ENCODE assay signal across 8 mouse cellular contexts in genomic region chr8:70522592-70523403, GRCm38 (mm10). TPM values are rescaled to one million over a fixed set of nuclear protein-coding genes. Genes with fewer than 3 reads are reported as not detected.
DNase-seq lines count a peak whose midpoint lies in the region; ATAC-seq and TF ChIP-seq lines count a peak whose summit lies in the region.

No protein-coding gene starts in this region.

- peak; percentile 99 for DNase-seq in brain, embryonic 14.5 days (ENCODE audit: low read depth)
- DNase-seq in kidney, postnatal 10 days: peak; percentile 97
- DNase-seq in natural killer cell, adult 2 months (ENCODE audit: low spot score in 2 of 2): peak; percentile 94 to 96

- peak overlapping the region; percentile 66 for H3K4me3 ChIP-seq in C2C12 (ENCODE audit: insufficient read depth, poor library complexity, severe bottlenecking)
- H3K4me3 ChIP-seq in erythroblast, embryonic 14.5 days (replicated peaks): peak overlapping the region; percentile 93
- peak overlapping the region; percentile 74 for H3K4me3 ChIP-seq in heart, embryonic 13.5 days
- peak overlapping the region; percentile 74 for H3K4me3 ChIP-seq in liver, embryonic 12.5 days
- peak overlapping the region; percentile 57 for H3K4me3 ChIP-seq in stomach, embryonic 15.5 days (replicated peaks)

- peaks cover 54% of the 10 kb centered on the region for H3K4me1 ChIP-seq in erythroblast, embryonic 14.5 days (ENCODE audit: control insufficient read depth)
- H3K4me1 ChIP-seq in heart, embryonic 13.5 days: peaks cover 27% of the 10 kb centered on the region
- peaks cover 39% of the 10 kb centered on the region for H3K4me1 ChIP-seq in liver, embryonic 12.5 days
- H3K4me1 ChIP-seq in stomach, embryonic 15.5 days: peaks cover 18% of the 10 kb centered on the region

- peaks cover 1% of the 10 kb centered on the region for H3K79me3 ChIP-seq in C2C12 (ENCODE audit: low read depth)

- TF ChIP-seq POLR2A in brain, embryonic 14.5 days (IDR thresholded peaks at IDR 0.05; ENCODE audit: borderline replicate concordance, extremely low read depth, insufficient read depth, insufficient read length, poor library complexity, severe bottlenecking): 0 out of 2 replicates have a peak, but pooled peaks have one; percentile 65

- H3K27ac ChIP-seq in heart, embryonic 13.5 days (replicated peaks): peak overlapping the region; percentile 85
- H3K27ac ChIP-seq in liver, embryonic 12.5 days: peak overlapping the region; percentile 88
- H3K27ac ChIP-seq in stomach, embryonic 15.5 days: peak overlapping the region; percentile 91

- peak; percentile 76 for ATAC-seq in heart, embryonic 13.5 days (ENCODE audit: extremely low read depth, insufficient number of reproducible peaks, low FRiP score, low TSS enrichment)
- peak; percentile 82 for ATAC-seq in liver, embryonic 12.5 days
- peak; percentile 80 for ATAC-seq in stomach, embryonic 15.5 days (ENCODE audit: insufficient read depth, low FRiP score, low read depth)

- no peak for TF ChIP-seq CTCF in C2C12 (IDR thresholded peaks at IDR 0.05; ENCODE audit: control insufficient read depth, insufficient read depth, insufficient read length)
- peak; percentile 53 for TF ChIP-seq CTCF in brain, embryonic 14.5 days (IDR thresholded peaks at IDR 0.05; ENCODE audit: borderline replicate concordance, extremely low read depth, insufficient read depth, insufficient read length)

- H3ac ChIP-seq in C2C12 (ENCODE audit: control insufficient read depth, insufficient read length, low read depth): peak overlapping the region; percentile 86

- H3K9ac ChIP-seq in heart, embryonic 13.5 days: peak overlapping the region; percentile 93
- H3K9ac ChIP-seq in liver, embryonic 12.5 days: peak overlapping the region; percentile 81
- peak overlapping the region; percentile 40 for H3K9ac ChIP-seq in stomach, embryonic 15.5 days

- H3K79me2 ChIP-seq in C2C12 (ENCODE audit: control insufficient read depth, insufficient read depth): peaks cover 8% of the 10 kb centered on the region

- peak overlapping the region; percentile 72 for H3K4me2 ChIP-seq in heart, embryonic 13.5 days
- H3K4me2 ChIP-seq in liver, embryonic 12.5 days: peak overlapping the region; percentile 76
- peak overlapping the region; percentile 71 for H3K4me2 ChIP-seq in stomach, embryonic 15.5 days

- H3K27me3 ChIP-seq in C2C12 (ENCODE audit: control insufficient read depth, insufficient read depth, insufficient read length): no peaks in the 10 kb centered on the region
- no peaks in the 10 kb centered on the region for H3K27me3 ChIP-seq in erythroblast, embryonic 14.5 days (ENCODE audit: control insufficient read depth)
- H3K27me3 ChIP-seq in heart, embryonic 13.5 days (replicated peaks): no peaks in the 10 kb centered on the region
- H3K27me3 ChIP-seq in liver, embryonic 12.5 days (replicated peaks): no peaks in the 10 kb centered on the region
- H3K27me3 ChIP-seq in stomach, embryonic 15.5 days (replicated peaks): no peaks in the 10 kb centered on the region

- H3K36me3 ChIP-seq in C2C12 (ENCODE audit: control insufficient read depth, insufficient read depth): no peaks in the 10 kb centered on the region
- peaks cover 26% of the 10 kb centered on the region for H3K36me3 ChIP-seq in erythroblast, embryonic 14.5 days (ENCODE audit: control insufficient read depth)
- H3K36me3 ChIP-seq in heart, embryonic 13.5 days: peaks cover 24% of the 10 kb centered on the region
- peaks cover 28% of the 10 kb centered on the region for H3K36me3 ChIP-seq in liver, embryonic 12.5 days
- H3K36me3 ChIP-seq in stomach, embryonic 15.5 days: 0 out of 2 replicates have a peak, but pooled peaks cover 5% of the 10 kb centered on the region

- no peaks in the 10 kb centered on the region for H3K9me3 ChIP-seq in erythroblast, embryonic 14.5 days (ENCODE audit: control insufficient read depth, low read length)
- no peaks in the 10 kb centered on the region for H3K9me3 ChIP-seq in heart, embryonic 13.5 days
- no peaks in the 10 kb centered on the region for H3K9me3 ChIP-seq in liver, embryonic 12.5 days (replicated peaks)
- H3K9me3 ChIP-seq in stomach, embryonic 15.5 days: no peaks in the 10 kb centered on the region

- WGBS in heart, embryonic 13.5 days: under 1% methylated on average over 51 of the region's 51 CpGs
- WGBS in liver, embryonic 12.5 days (ENCODE audit: insufficient replicate concordance): under 1% methylated on average over 51 of the region's 51 CpGs
- WGBS in stomach, embryonic 15.5 days: under 1% methylated on average over 51 of the region's 51 CpGs

TF ChIP-seq in C2C12, 6 proteins besides CTCF, POLR2A, EP300 and RAD21:
- TF ChIP-seq USF1 (IDR thresholded peaks at IDR 0.05; ENCODE audit: low read depth) (no peak), MYOD1 (IDR thresholded peaks at IDR 0.05; ENCODE audit: control insufficient read depth, insufficient read length, low read depth) (no peak), MAX (IDR thresholded peaks at IDR 0.05) (peak; percentile 58), CEBPB (IDR thresholded peaks at IDR 0.05; ENCODE audit: low read depth) (peak; percentile 22)
TF ChIP-seq in C2C12: peak in this region for 2.

RNA-seq across cellular contexts. Expression of gene Fkbp8, which starts 4.7 kb away (rescaled TPM):
- 256 TPM for polyA plus RNA-seq in C2C12 (2012; fragmentation: generic; extraction: Trizol)
- 485 and 597 TPM in 2 replicates for polyA plus RNA-seq in brain, embryonic 14.5 days (2012; rRNA removed)
- 255 and 264 TPM in 2 replicates for polyA plus RNA-seq in erythroblast, embryonic 14.5 days (2012)
- polyA plus RNA-seq in heart, embryonic 13.5 days (2015; fragmentation: Nextera tagmentation; extraction: Ambion mirVana): 240 and 251 TPM in 2 replicates
- polyA plus RNA-seq in liver, embryonic 12.5 days (2016; fragmentation: Nextera tagmentation; extraction: Ambion mirVana): 223 and 224 TPM in 2 replicates
- 292 and 304 TPM in 2 replicates for polyA plus RNA-seq in stomach, embryonic 15.5 days (2015; fragmentation: Nextera tagmentation; extraction: Ambion mirVana)

RNA-seq across cellular contexts. Expression of gene Kxd1, which starts 5.0 kb away (rescaled TPM):
- polyA plus RNA-seq in C2C12 (2012; fragmentation: generic; extraction: Trizol): 47.5 TPM
- 44.5 and 52.0 TPM in 2 replicates for polyA plus RNA-seq in brain, embryonic 14.5 days (2012; rRNA removed)
- 2.6 and 3.8 TPM in 2 replicates for polyA plus RNA-seq in erythroblast, embryonic 14.5 days (2012)
- polyA plus RNA-seq in heart, embryonic 13.5 days (2015; fragmentation: Nextera tagmentation; extraction: Ambion mirVana): 65.8 and 71.2 TPM in 2 replicates
- 44.7 and 45.0 TPM in 2 replicates for polyA plus RNA-seq in liver, embryonic 12.5 days (2016; fragmentation: Nextera tagmentation; extraction: Ambion mirVana)
- polyA plus RNA-seq in stomach, embryonic 15.5 days (2015; fragmentation: Nextera tagmentation; extraction: Ambion mirVana): 58.5 and 60.1 TPM in 2 replicates

RNA-seq across cellular contexts. Expression of gene Uba52, which starts 12.2 kb away (rescaled TPM):
- 1,556 TPM for polyA plus RNA-seq in C2C12 (2012; fragmentation: generic; extraction: Trizol)
- polyA plus RNA-seq in brain, embryonic 14.5 days (2012; rRNA removed): 1,073 and 1,241 TPM in 2 replicates
- 107 and 138 TPM in 2 replicates for polyA plus RNA-seq in erythroblast, embryonic 14.5 days (2012)
- polyA plus RNA-seq in heart, embryonic 13.5 days (2015; fragmentation: Nextera tagmentation; extraction: Ambion mirVana): 842 and 891 TPM in 2 replicates
- polyA plus RNA-seq in liver, embryonic 12.5 days (2016; fragmentation: Nextera tagmentation; extraction: Ambion mirVana): 841 and 876 TPM in 2 replicates
- 843 and 950 TPM in 2 replicates for polyA plus RNA-seq in stomach, embryonic 15.5 days (2015; fragmentation: Nextera tagmentation; extraction: Ambion mirVana)

RNA-seq across cellular contexts. Expression of gene Rex1bd, which starts 16.2 kb away (rescaled TPM):
- 199 TPM for polyA plus RNA-seq in C2C12 (2012; fragmentation: generic; extraction: Trizol)
- polyA plus RNA-seq in brain, embryonic 14.5 days (2012; rRNA removed): 175 and 234 TPM in 2 replicates
- 53.1 and 68.2 TPM in 2 replicates for polyA plus RNA-seq in erythroblast, embryonic 14.5 days (2012)
- 116 and 125 TPM in 2 replicates for polyA plus RNA-seq in heart, embryonic 13.5 days (2015; fragmentation: Nextera tagmentation; extraction: Ambion mirVana)
- polyA plus RNA-seq in liver, embryonic 12.5 days (2016; fragmentation: Nextera tagmentation; extraction: Ambion mirVana): 85.6 and 86.6 TPM in 2 replicates
- polyA plus RNA-seq in stomach, embryonic 15.5 days (2015; fragmentation: Nextera tagmentation; extraction: Ambion mirVana): 125 and 130 TPM in 2 replicates

RNA-seq across cellular contexts. Expression of gene Ell, which starts 16.5 kb away (rescaled TPM):
- polyA plus RNA-seq in C2C12 (2012; fragmentation: generic; extraction: Trizol): 12.3 TPM
- polyA plus RNA-seq in brain, embryonic 14.5 days (2012; rRNA removed): 26.6 and 27.0 TPM in 2 replicates
- 3.3 and 3.8 TPM in 2 replicates for polyA plus RNA-seq in erythroblast, embryonic 14.5 days (2012)
- 11.6 and 12.5 TPM in 2 replicates for polyA plus RNA-seq in heart, embryonic 13.5 days (2015; fragmentation: Nextera tagmentation; extraction: Ambion mirVana)
- polyA plus RNA-seq in liver, embryonic 12.5 days (2016; fragmentation: Nextera tagmentation; extraction: Ambion mirVana): 13.1 TPM in 2 replicates
- polyA plus RNA-seq in stomach, embryonic 15.5 days (2015; fragmentation: Nextera tagmentation; extraction: Ambion mirVana): 16.1 and 17.7 TPM in 2 replicates

Comparison
In these comparisons a context has a peak if more than half of its experiments do, and no peak if none do; other contexts are left out.
1. Peak in every context shown above with its lines: DNase-seq, ATAC-seq, H3K4me3 ChIP-seq and H3K27ac ChIP-seq.
2. H3K9ac ChIP-seq: peak in every context shown above with its lines; median percentile 93 in heart, embryonic 13.5 days; 81 in liver, embryonic 12.5 days; 40 in stomach, embryonic 15.5 days.